22 mouse cellular contexts compared by ENCODE assay signal in the genomic region with DNA sequence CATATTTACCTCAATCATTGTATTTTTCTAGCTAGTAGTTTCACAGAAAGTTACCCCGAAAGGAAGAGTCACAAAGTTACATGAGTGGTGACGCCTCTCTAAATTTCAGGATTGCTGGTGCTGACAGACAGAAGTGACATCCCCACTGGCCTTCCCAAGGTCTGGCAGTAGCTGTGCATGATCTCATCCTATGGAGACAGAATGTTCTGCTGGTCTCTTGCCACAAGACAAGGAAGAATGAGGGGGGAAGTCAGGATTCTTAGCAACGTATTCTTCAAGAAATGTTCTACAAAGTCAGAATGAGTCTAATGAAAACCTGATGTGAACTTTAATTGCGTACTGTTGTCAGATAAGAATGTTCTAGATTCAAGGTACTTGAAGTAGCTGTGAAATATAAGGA.
DNase-seq lines count a peak whose midpoint lies in the region; ATAC-seq and TF ChIP-seq lines count a peak whose summit lies in the region.
"Had no signal": no experiment of that assay in that cellular context is flagged by ENCODE, and none has a peak within 500 bp of the region (broad histone marks: within the 10 kb centered on the region; RNA-seq: fewer than 3 reads in every experiment).

No protein-coding gene starts in this region.

- ATAC-seq in heart, postnatal 0 days (ENCODE audit: insufficient read depth, low read depth) = peak; percentile 41; the same call in 1 of the 2 replicates
- ATAC-seq in lung, postnatal 0 days = peak; percentile 74
- ATAC-seq: forebrain, embryonic 14.5 days had no signal

- no peaks in the 10 kb centered on the region for H3K27me3 ChIP-seq in heart, postnatal 0 days (ENCODE audit: control insufficient read depth, insufficient read depth, low read length)
- H3K27me3 ChIP-seq in lung, postnatal 0 days (replicated peaks; ENCODE audit: insufficient read depth, low read length) = no peaks in the 10 kb centered on the region
- H3K27me3 ChIP-seq: embryonic facial prominence, embryonic 13.5 days; embryonic facial prominence, embryonic 15.5 days; forebrain, embryonic 12.5 days had no signal

- no peak overlapping the region for H3K9ac ChIP-seq in heart, postnatal 0 days (replicated peaks; ENCODE audit: low read depth, low read length)
- H3K9ac ChIP-seq in lung, postnatal 0 days (replicated peaks; ENCODE audit: low read depth) = no peak overlapping the region
- H3K9ac ChIP-seq: embryonic facial prominence, embryonic 13.5 days; embryonic facial prominence, embryonic 15.5 days; forebrain, embryonic 12.5 days had no signal

- H3K36me3 ChIP-seq in heart, postnatal 0 days (replicated peaks; ENCODE audit: control insufficient read depth, insufficient read depth, low read length) = no peaks in the 10 kb centered on the region
- no peaks in the 10 kb centered on the region for H3K36me3 ChIP-seq in lung, postnatal 0 days (ENCODE audit: insufficient read depth, low read length)
- H3K36me3 ChIP-seq: embryonic facial prominence, embryonic 13.5 days; embryonic facial prominence, embryonic 15.5 days; forebrain, embryonic 10.5 days; forebrain, embryonic 12.5 days had no signal

- H3K4me2 ChIP-seq in heart, postnatal 0 days (ENCODE audit: low read depth, low read length) = no peak overlapping the region
- no peak overlapping the region for H3K4me2 ChIP-seq in lung, postnatal 0 days (replicated peaks; ENCODE audit: low read depth, low read length)
- H3K4me2 ChIP-seq: embryonic facial prominence, embryonic 13.5 days; embryonic facial prominence, embryonic 15.5 days; forebrain, embryonic 12.5 days had no signal

- no peak for TF ChIP-seq CTCF in heart, postnatal 0 days (IDR thresholded peaks at IDR 0.05; ENCODE audit: low read depth)
- no peak for TF ChIP-seq CTCF in lung, postnatal 0 days (IDR thresholded peaks at IDR 0.05)

- no peaks in the 10 kb centered on the region for H3K4me1 ChIP-seq in heart, postnatal 0 days (ENCODE audit: control insufficient read depth, insufficient read depth)
- H3K4me1 ChIP-seq in lung, postnatal 0 days (ENCODE audit: insufficient read depth, low read depth, low read length) = no peaks in the 10 kb centered on the region
- H3K4me1 ChIP-seq: embryonic facial prominence, embryonic 13.5 days; embryonic facial prominence, embryonic 15.5 days; forebrain, embryonic 10.5 days; forebrain, embryonic 12.5 days had no signal

- no peak overlapping the region for H3K4me3 ChIP-seq in heart, postnatal 0 days (ENCODE audit: low read depth, low read length)
- no peak overlapping the region for H3K4me3 ChIP-seq in lung, postnatal 0 days (ENCODE audit: low read depth, low read length)
- H3K4me3 ChIP-seq: embryonic facial prominence, embryonic 13.5 days; embryonic facial prominence, embryonic 15.5 days; erythroblast, embryonic 14.5 days; forebrain, embryonic 10.5 days; forebrain, embryonic 12.5 days had no signal

- DNase-seq in heart, postnatal 0 days (ENCODE audit: low spot score) = no peak
- no peak for DNase-seq in heart, adult 11 months
- peak; percentile 74 for DNase-seq in lung, postnatal 0 days (ENCODE audit: low spot score)
- DNase-seq in lung, postnatal 36 days = no peak
- peak; percentile 36 for DNase-seq in skeletal muscle tissue, adult 2 months (ENCODE audit: low read depth, low spot score)
- no peak for DNase-seq in layer of hippocampus, adult 11-12 months (ENCODE audit: low spot score)
- DNase-seq: adrenal gland, adult 2 months; adrenal gland, postnatal 10 days; adrenal gland, postnatal 25 days; cerebellum, adult 11 months; cerebellum, adult 18-20 months; cerebellum, adult 8-10 months; cerebellum, adult 9-11 months; cerebellum, postnatal 14 days; cerebellum, postnatal 36 days; embryo, embryonic 11 days had no signal

- WGBS in heart, postnatal 0 days = 70% methylated on average over 4 of the region's 4 CpGs
- 69% methylated on average over 4 of the region's 4 CpGs for WGBS in lung, postnatal 0 days

- no peaks in the 10 kb centered on the region for H3K9me3 ChIP-seq in heart, postnatal 0 days (replicated peaks; ENCODE audit: control insufficient read depth, low read length)
- H3K9me3 ChIP-seq in lung, postnatal 0 days (ENCODE audit: low read length) = no peaks in the 10 kb centered on the region
- H3K9me3 ChIP-seq: embryonic facial prominence, embryonic 13.5 days; embryonic facial prominence, embryonic 15.5 days; forebrain, embryonic 10.5 days; forebrain, embryonic 12.5 days had no signal

- no peak overlapping the region for H3K27ac ChIP-seq in heart, postnatal 0 days (ENCODE audit: low read depth)
- H3K27ac ChIP-seq in lung, postnatal 0 days (ENCODE audit: low read length) = no peak overlapping the region
- H3K27ac ChIP-seq: embryonic facial prominence, embryonic 13.5 days; embryonic facial prominence, embryonic 15.5 days; forebrain, embryonic 10.5 days; forebrain, embryonic 12.5 days had no signal

- TF ChIP-seq EP300 in heart, postnatal 0 days (IDR thresholded peaks at IDR 0.05; ENCODE audit: low read depth) = no peak
- TF ChIP-seq EP300 in lung, postnatal 0 days (IDR thresholded peaks at IDR 0.05) = peak; percentile 72; the same call in 1 of the 2 replicates

Comparison
In these comparisons a context has a peak if more than half of its experiments do, and no peak if none do; other contexts are left out.
1. DNase-seq: peak in lung, postnatal 0 days (single experiment) and skeletal muscle tissue, adult 2 months (single experiment); none in heart, postnatal 0 days (single experiment), heart, adult 11 months (single experiment), lung, postnatal 36 days (single experiment) and layer of hippocampus, adult 11-12 months (single experiment).